ENCODE assay signal across 22 mouse cellular contexts in genomic region chr5:71595321-71595720, GRCm38 (mm10). TPM values are rescaled to one million over a fixed set of nuclear protein-coding genes. Genes with fewer than 3 reads are reported as not detected.
DNase-seq lines count a peak whose midpoint lies in the region; ATAC-seq lines count a peak whose summit lies in the region.
"Had no signal": no experiment of that assay in that cellular context is flagged by ENCODE, and none has a peak within 500 bp of the region (broad histone marks: within the 10 kb centered on the region; RNA-seq: fewer than 3 reads in every experiment).

No protein-coding gene starts in this region.

- H3K4me2 ChIP-seq in forebrain, embryonic 13.5 days, result no peak overlapping the region
- H3K4me2 ChIP-seq in forebrain, embryonic 16.5 days (ENCODE audit: low read length), result no peak overlapping the region
- H3K4me2 ChIP-seq in hindbrain, embryonic 14.5 days (replicated peaks), result no peak overlapping the region
- no peak overlapping the region for H3K4me2 ChIP-seq in hindbrain, embryonic 11.5 days (replicated peaks; ENCODE audit: low read depth, low read length)
- H3K4me2 ChIP-seq: embryonic facial prominence, embryonic 13.5 days; embryonic facial prominence, embryonic 15.5 days had no signal

- DNase-seq in hindbrain, embryonic 14.5 days (ENCODE audit: low spot score), result peak; percentile 23
- DNase-seq in hindbrain, embryonic 11.5 days (ENCODE audit: low spot score), result no peak
- DNase-seq in adrenal gland, postnatal 14 days, result no peak
- DNase-seq: adrenal gland, adult 2 months; adrenal gland, postnatal 10 days; adrenal gland, postnatal 36 days; cerebellum, adult 11 months; cerebellum, adult 18-20 months; cerebellum, adult 8-10 months; cerebellum, adult 9-11 months; cerebellum, postnatal 14 days; cerebellum, postnatal 36 days; embryo, embryonic 11 days had no signal

- 88% methylated on average over 2 of the region's 2 CpGs for WGBS in forebrain, embryonic 13.5 days
- 73% methylated on average over 2 of the region's 2 CpGs for whole genome bisulfite sequencing in forebrain, embryonic 16.5 days
- 78% methylated on average over 2 of the region's 2 CpGs for WGBS in hindbrain, embryonic 14.5 days
- WGBS in hindbrain, embryonic 11.5 days, result 92% methylated on average over 2 of the region's 2 CpGs

- peak; percentile 65; the same call in 1 of the 2 replicates for ATAC-seq in forebrain, embryonic 13.5 days
- no peak for ATAC-seq in forebrain, embryonic 16.5 days
- ATAC-seq in hindbrain, embryonic 14.5 days (ENCODE audit: low FRiP score), result no peak
- ATAC-seq in hindbrain, embryonic 11.5 days (ENCODE audit: low FRiP score), result no peak

- no peaks in the 10 kb centered on the region for H3K36me3 ChIP-seq in forebrain, embryonic 13.5 days (ENCODE audit: poor library complexity, severe bottlenecking)
- H3K36me3 ChIP-seq in forebrain, embryonic 16.5 days (ENCODE audit: control insufficient read depth, insufficient read depth), result no peaks in the 10 kb centered on the region
- H3K36me3 ChIP-seq in hindbrain, embryonic 14.5 days (replicated peaks; ENCODE audit: control insufficient read depth, insufficient read depth), result no peaks in the 10 kb centered on the region
- H3K36me3 ChIP-seq in hindbrain, embryonic 11.5 days (ENCODE audit: control insufficient read depth, insufficient read depth, low read length), result no peaks in the 10 kb centered on the region
- H3K36me3 ChIP-seq: embryonic facial prominence, embryonic 13.5 days; embryonic facial prominence, embryonic 15.5 days had no signal

- no peaks in the 10 kb centered on the region for H3K4me1 ChIP-seq in forebrain, embryonic 13.5 days
- no peaks in the 10 kb centered on the region for H3K4me1 ChIP-seq in forebrain, embryonic 16.5 days (replicated peaks; ENCODE audit: control insufficient read depth, insufficient read depth, low read length)
- H3K4me1 ChIP-seq in hindbrain, embryonic 14.5 days (replicated peaks; ENCODE audit: control insufficient read depth, insufficient read depth, low read length), result no peaks in the 10 kb centered on the region
- no peaks in the 10 kb centered on the region for H3K4me1 ChIP-seq in hindbrain, embryonic 11.5 days (replicated peaks; ENCODE audit: control insufficient read depth, insufficient read depth, low read length)
- H3K4me1 ChIP-seq: embryonic facial prominence, embryonic 13.5 days; embryonic facial prominence, embryonic 15.5 days had no signal

- no peak overlapping the region for H3K9ac ChIP-seq in forebrain, embryonic 13.5 days
- H3K9ac ChIP-seq in forebrain, embryonic 16.5 days (replicated peaks; ENCODE audit: low read depth, low read length), result no peak overlapping the region
- H3K9ac ChIP-seq in hindbrain, embryonic 14.5 days, result no peak overlapping the region
- H3K9ac ChIP-seq in hindbrain, embryonic 11.5 days (ENCODE audit: low read depth, low read length), result no peak overlapping the region
- H3K9ac ChIP-seq: embryonic facial prominence, embryonic 13.5 days; embryonic facial prominence, embryonic 15.5 days had no signal

- no peak overlapping the region for H3K4me3 ChIP-seq in forebrain, embryonic 13.5 days
- no peak overlapping the region for H3K4me3 ChIP-seq in forebrain, embryonic 16.5 days (replicated peaks; ENCODE audit: low read length)
- no peak overlapping the region for H3K4me3 ChIP-seq in hindbrain, embryonic 14.5 days (replicated peaks; ENCODE audit: low read length)
- no peak overlapping the region for H3K4me3 ChIP-seq in hindbrain, embryonic 11.5 days (ENCODE audit: low read depth, low read length)
- H3K4me3 ChIP-seq: embryonic facial prominence, embryonic 13.5 days; embryonic facial prominence, embryonic 15.5 days; erythroblast, embryonic 14.5 days had no signal

- H3K9me3 ChIP-seq in forebrain, embryonic 13.5 days (replicated peaks), result no peaks in the 10 kb centered on the region
- no peaks in the 10 kb centered on the region for H3K9me3 ChIP-seq in forebrain, embryonic 16.5 days (ENCODE audit: control insufficient read depth, low read length)
- no peaks in the 10 kb centered on the region for H3K9me3 ChIP-seq in hindbrain, embryonic 14.5 days (ENCODE audit: control insufficient read depth, low read length)
- no peaks in the 10 kb centered on the region for H3K9me3 ChIP-seq in hindbrain, embryonic 11.5 days (ENCODE audit: control insufficient read depth, low read length)
- H3K9me3 ChIP-seq: embryonic facial prominence, embryonic 13.5 days; embryonic facial prominence, embryonic 15.5 days had no signal

- H3K27me3 ChIP-seq in forebrain, embryonic 13.5 days, result no peaks in the 10 kb centered on the region
- no peaks in the 10 kb centered on the region for H3K27me3 ChIP-seq in forebrain, embryonic 16.5 days (replicated peaks; ENCODE audit: control insufficient read depth, insufficient read depth, low read length)
- no peaks in the 10 kb centered on the region for H3K27me3 ChIP-seq in hindbrain, embryonic 14.5 days (ENCODE audit: control insufficient read depth, insufficient read depth, low read length)
- H3K27me3 ChIP-seq in hindbrain, embryonic 11.5 days (ENCODE audit: control insufficient read depth, insufficient read depth, low read length), result no peaks in the 10 kb centered on the region
- H3K27me3 ChIP-seq: embryonic facial prominence, embryonic 13.5 days; embryonic facial prominence, embryonic 15.5 days had no signal

- no peak overlapping the region for H3K27ac ChIP-seq in forebrain, embryonic 13.5 days
- H3K27ac ChIP-seq in forebrain, embryonic 16.5 days (ENCODE audit: low read length), result no peak overlapping the region
- H3K27ac ChIP-seq in hindbrain, embryonic 14.5 days, result no peak overlapping the region
- H3K27ac ChIP-seq in hindbrain, embryonic 11.5 days (ENCODE audit: low read depth, low read length), result no peak overlapping the region
- H3K27ac ChIP-seq: embryonic facial prominence, embryonic 13.5 days; embryonic facial prominence, embryonic 15.5 days had no signal

RNA-seq across cellular contexts. Expression of gene Cox7b2, which starts 47.3 kb away (rescaled TPM):
- not detected in 2 replicates for polyA plus RNA-seq in forebrain, embryonic 13.5 days (2015; fragmentation: Nextera tagmentation; extraction: Ambion mirVana)
- 0.72 TPM in 1 of 2 replicates, not detected in the other for polyA plus RNA-seq in forebrain, embryonic 16.5 days (2015; fragmentation: Nextera tagmentation; extraction: Ambion mirVana)
- polyA plus RNA-seq in hindbrain, embryonic 14.5 days (2014; fragmentation: Nextera tagmentation; extraction: Ambion mirVana), result 0.86 and 1.3 TPM in 2 replicates
- not detected in 2 replicates for polyA plus RNA-seq in hindbrain, embryonic 11.5 days (2014; fragmentation: Nextera tagmentation; extraction: Ambion mirVana)
- total RNA-seq in adrenal gland, postnatal 14 days (2021), result not detected in 2 replicates
- total RNA-seq: adrenal gland, adult 2 months; adrenal gland, postnatal 10 days; adrenal gland, postnatal 36 days; common myeloid progenitor, adult 5-6 weeks; MEL had no signal
- polyA plus RNA-seq: adrenal gland, adult 2 months; embryonic facial prominence, embryonic 11.5 days; embryonic facial prominence, embryonic 13.5 days; embryonic facial prominence, embryonic 15.5 days; erythroblast, embryonic 14.5 days; forebrain, embryonic 11.5 days had no signal
